Mouse (Mus musculus) kidney, embryonic 14.5 days (tissue): ENCODE results near the gene Atp6v1g3. TPM values are rescaled to one million over a fixed set of nuclear protein-coding genes. Genes with fewer than 3 reads are reported as not detected.

Source experiments
- ATAC-seq: fragments of 200-750 bp; cut with Nextera tagmentation; 2 replicates; pipeline ENCODE4 v1.8.0; 2017; ENCODE audit warnings: moderate number of reproducible peaks, mild to moderate bottlenecking, moderate TSS enrichment, moderate library complexity; ENCODE audit not compliant: low FRiP score, low TSS enrichment
- H3K27ac ChIP-seq: fragments of 300-500 bp; sonication (generic); 2 replicates; pipeline ENCODE4 v1.5.1; 2014; ENCODE audit warnings: low read depth, mild to moderate bottlenecking, low read length, moderate library complexity, mixed read lengths
- H3K27me3 ChIP-seq: fragments of 300-500 bp; sonication (generic); 2 replicates; pipeline ENCODE4 v1.6.1; 2014; ENCODE audit warnings: mild to moderate bottlenecking, low read length; ENCODE audit not compliant: control insufficient read depth, insufficient read depth
- H3K36me3 ChIP-seq: fragments of 300-500 bp; sonication (generic); 2 replicates; pipeline ENCODE4 v1.6.1; 2014; ENCODE audit warnings: low read length, mixed read lengths; ENCODE audit not compliant: control insufficient read depth, insufficient read depth
- H3K4me1 ChIP-seq: fragments of 300-500 bp; sonication (generic); 2 replicates; pipeline ENCODE4 v1.6.1; 2014; ENCODE audit warnings: low read length, mixed read lengths; ENCODE audit not compliant: control insufficient read depth, insufficient read depth
- H3K4me2 ChIP-seq: fragments of 300-500 bp; sonication (generic); replicated peaks from 2 replicates; pipeline ENCODE4 v1.6.1; 2014; ENCODE audit warnings: low read depth, mild to moderate bottlenecking, low read length
- H3K4me3 ChIP-seq: fragments of 300-500 bp; sonication (generic); 2 replicates; pipeline ENCODE4 v1.5.1; 2014; ENCODE audit warnings: mild to moderate bottlenecking, low read length
- H3K9ac ChIP-seq: fragments of 300-500 bp; sonication (generic); 2 replicates; pipeline ENCODE4 v1.6.1; 2014; ENCODE audit warnings: low read depth, mild to moderate bottlenecking, low read length, moderate library complexity
- H3K9me3 ChIP-seq: fragments of 300-500 bp; sonication (generic); 2 replicates; pipeline ENCODE4 v1.6.1; 2016; ENCODE audit warnings: low read length; ENCODE audit not compliant: control insufficient read depth
- WGBS: fragments of 180-500 bp; shearing (Covaris S2); extraction: QIAGEN DNeasy Blood & Tissue Kit; methylation state at CpG from one replicate; pipeline ENCODE4 v1.1.7; 2014; 5-methylcytosine and 5-hydroxymethylcytosine counted together
- polyA plus RNA-seq: library from polyadenylated mRNA; unstranded; fragments of >200 nt; fragmentation: Nextera tagmentation; extraction: Ambion mirVana; gene quantifications from 2 replicates; pipeline ENCODE4 v1.2.1, GENCODE M21; 2014

The Atp6v1g3 gene
- polyA plus RNA-seq, 1 experiment from 2014 or later, result 0.95 TPM

- WGBS, result 16% methylated on average over 12 of the region's 12 CpGs
- H3K27me3 ChIP-seq, result no peaks in the 10 kb centered on the region
- no peak overlapping the region for H3K4me2 ChIP-seq
- H3K4me3 ChIP-seq, result no peak overlapping the region
- H3K36me3 ChIP-seq, result no peaks in the 10 kb centered on the region
- no peak overlapping the region for H3K27ac ChIP-seq
- H3K4me1 ChIP-seq, result no peaks in the 10 kb centered on the region
- H3K9ac ChIP-seq, result no peak overlapping the region
- ATAC-seq, result no peak
- no peaks in the 10 kb centered on the region for H3K9me3 ChIP-seq
Observed at GRCm38 (mm10) chr1:138328320-138328719, 54.8 kb downstream of the Atp6v1g3 start.

- H3K9ac ChIP-seq, result no peak overlapping the region
- WGBS, result 91% methylated on average over 2 of the region's 2 CpGs
- H3K27ac ChIP-seq, result no peak overlapping the region
- H3K36me3 ChIP-seq, result no peaks in the 10 kb centered on the region
- no peak overlapping the region for H3K4me2 ChIP-seq
- no peaks in the 10 kb centered on the region for H3K9me3 ChIP-seq
- H3K27me3 ChIP-seq, result no peaks in the 10 kb centered on the region
- no peak for ATAC-seq
- H3K4me3 ChIP-seq, result no peak overlapping the region
- H3K4me1 ChIP-seq, result no peaks in the 10 kb centered on the region
Observed at GRCm38 (mm10) chr1:138330556-138330955, 57.0 kb downstream of the Atp6v1g3 start.

GRCm38 (mm10) chr1:138331596-138331995, 58.1 kb downstream of the Atp6v1g3 start:
- Histone ChIP-seq H3K9ac (no peak overlapping the region), H3K27ac (no peak overlapping the region), H3K4me1 (no peaks in the 10 kb centered on the region), H3K4me2 (no peak overlapping the region), H3K9me3 (no peaks in the 10 kb centered on the region), H3K36me3 (no peaks in the 10 kb centered on the region), H3K27me3 (no peaks in the 10 kb centered on the region), H3K4me3 (no peak overlapping the region)
- ATAC-seq, result no peak
- WGBS, result 71% methylated on average over 4 of the region's 4 CpGs

GRCm38 (mm10) chr1:138334701-138335100, 61.2 kb downstream of the Atp6v1g3 start:
- no peak for ATAC-seq
- H3K9ac ChIP-seq, result no peak overlapping the region

GRCm38 (mm10) chr1:138337417-138337816, 63.9 kb downstream of the Atp6v1g3 start:
- H3K27ac ChIP-seq, result no peak overlapping the region
- ATAC-seq, result no peak
- no peak overlapping the region for H3K9ac ChIP-seq
- H3K4me3 ChIP-seq, result no peak overlapping the region
- H3K36me3 ChIP-seq, result no peaks in the 10 kb centered on the region
- H3K9me3 ChIP-seq, result no peaks in the 10 kb centered on the region
- H3K4me2 ChIP-seq, result no peak overlapping the region
- 89% methylated on average over 2 of the region's 2 CpGs for WGBS
- H3K27me3 ChIP-seq, result no peaks in the 10 kb centered on the region
- no peaks in the 10 kb centered on the region for H3K4me1 ChIP-seq

More at GRCm38 (mm10) chr1:138334701-138335100, 61.2 kb downstream of the Atp6v1g3 start:
- H3K4me2 ChIP-seq, result no peak overlapping the region
- 38% methylated on average over 2 of the region's 2 CpGs for WGBS
- no peak overlapping the region for H3K4me3 ChIP-seq
- H3K27ac ChIP-seq, result no peak overlapping the region
- H3K9me3 ChIP-seq, result no peaks in the 10 kb centered on the region
- H3K27me3 ChIP-seq, result no peaks in the 10 kb centered on the region
- H3K4me1 ChIP-seq, result no peaks in the 10 kb centered on the region
- no peaks in the 10 kb centered on the region for H3K36me3 ChIP-seq

Other genes starting within 250 kb of the Atp6v1g3 start
- 2.7 and 5.0 TPM in 2 replicates for gene Ptprc, start 98.0 kb upstream of the Atp6v1g3 start, polyA plus RNA-seq